In the genomic region with DNA sequence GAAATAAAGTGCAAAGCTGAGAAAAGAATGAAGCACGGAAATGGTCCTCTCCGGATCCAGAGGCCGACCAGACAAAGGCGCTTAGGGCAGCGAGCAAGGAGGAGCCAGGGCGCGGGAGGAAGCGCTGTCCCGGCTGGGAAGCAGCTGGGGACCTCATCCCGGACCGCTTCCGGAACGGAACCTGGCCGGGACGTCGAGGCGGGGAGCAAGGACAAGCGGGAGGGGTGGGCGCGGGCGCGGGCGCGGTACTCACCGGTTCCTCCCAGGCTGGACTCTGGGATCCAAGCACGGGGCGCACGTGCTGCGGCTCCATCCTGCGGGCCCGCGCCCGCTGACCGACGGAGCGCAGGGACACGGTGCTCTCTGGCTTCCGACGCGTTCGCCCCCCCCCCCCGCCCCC, we compare ENCODE assay signal across 10 mouse cellular contexts. TPM values are rescaled to one million over a fixed set of nuclear protein-coding genes. Genes with fewer than 3 reads are reported as not detected.
DNase-seq lines count a peak whose midpoint lies in the region; ATAC-seq and TF ChIP-seq lines count a peak whose summit lies in the region.
"Not testable (repeated sequence)": the region's sequence is repeated elsewhere in the genome, so short reads cannot be mapped to it uniquely, and the experiment has no call there.
"Had no signal": no experiment of that assay in that cellular context is flagged by ENCODE, and none has a peak within 500 bp of the region (broad histone marks: within the 10 kb centered on the region; RNA-seq: fewer than 3 reads in every experiment).

No protein-coding gene starts in this region.

- not testable (repeated sequence) for H3K27ac ChIP-seq in embryonic facial prominence, embryonic 12.5 days; hindbrain, embryonic 10.5 days; layer of hippocampus, adult 2 months; limb, embryonic 15.5 days; neural tube, embryonic 15.5 days (replicated peaks)

- H3K4me1 ChIP-seq in embryonic facial prominence, embryonic 12.5 days; hindbrain, embryonic 10.5 days (replicated peaks); limb, embryonic 15.5 days; neural tube, embryonic 15.5 days: not testable (repeated sequence)

- not testable (repeated sequence) for H3K36me3 ChIP-seq in embryonic facial prominence, embryonic 12.5 days; hindbrain, embryonic 10.5 days; limb, embryonic 15.5 days; neural tube, embryonic 15.5 days

- not testable (repeated sequence) for H3K27me3 ChIP-seq in embryonic facial prominence, embryonic 12.5 days; hindbrain, embryonic 10.5 days (ENCODE audit: insufficient read depth, poor library complexity, severe bottlenecking); limb, embryonic 15.5 days; neural tube, embryonic 15.5 days (replicated peaks)

- peak overlapping the region; percentile 47 for H3K4me2 ChIP-seq in embryonic facial prominence, embryonic 12.5 days (replicated peaks)
- peak overlapping the region; percentile 19; the same call in 1 of the 2 replicates for H3K4me2 ChIP-seq in limb, embryonic 15.5 days
- peak overlapping the region; percentile 55 for H3K4me2 ChIP-seq in neural tube, embryonic 15.5 days

- TF ChIP-seq CTCF in layer of hippocampus, adult 2 months (conservative IDR thresholded peaks at IDR 0.05): not testable (repeated sequence)

- ATAC-seq in embryonic facial prominence, embryonic 12.5 days (ENCODE audit: insufficient number of reproducible peaks, insufficient read depth, low FRiP score, low TSS enrichment); limb, embryonic 15.5 days (ENCODE audit: insufficient number of reproducible peaks, low FRiP score, low TSS enrichment, low read depth); neural tube, embryonic 15.5 days (ENCODE audit: low FRiP score): not testable (repeated sequence)

- 16% methylated on average over 20 of the region's 42 CpGs for WGBS in embryonic facial prominence, embryonic 12.5 days
- 14% methylated on average over 24 of the region's 42 CpGs for WGBS in hindbrain, embryonic 10.5 days
- 9% methylated on average over 25 of the region's 42 CpGs for WGBS in limb, embryonic 15.5 days
- 16% methylated on average over 7 of the region's 42 CpGs for WGBS in neural tube, embryonic 15.5 days

- peak overlapping the region; percentile 28; the same call in 1 of the 2 replicates for H3K4me3 ChIP-seq in embryonic facial prominence, embryonic 12.5 days
- H3K4me3 ChIP-seq in hindbrain, embryonic 10.5 days: peak overlapping the region; percentile 41
- peak overlapping the region; percentile 32; the same call in 1 of the 2 replicates for H3K4me3 ChIP-seq in layer of hippocampus, adult 2 months
- peak overlapping the region; percentile 24; the same call in 1 of the 2 replicates for H3K4me3 ChIP-seq in limb, embryonic 15.5 days
- H3K4me3 ChIP-seq in neural tube, embryonic 15.5 days (replicated peaks): peak overlapping the region; percentile 38

- H3K9me3 ChIP-seq in embryonic facial prominence, embryonic 12.5 days; hindbrain, embryonic 10.5 days; limb, embryonic 15.5 days; neural tube, embryonic 15.5 days (replicated peaks): not testable (repeated sequence)

- H3K9ac ChIP-seq in embryonic facial prominence, embryonic 12.5 days; limb, embryonic 15.5 days; neural tube, embryonic 15.5 days (replicated peaks): not testable (repeated sequence)

- DNase-seq in gastrocnemius, postnatal 4 days (ENCODE audit: low spot score in 2 of 2): peak; percentile 7 to 12
- DNase-seq in hindbrain, embryonic 10.5 days (ENCODE audit: low spot score): not testable (repeated sequence)
- peak in 1 of 2 experiments; percentile 10 for DNase-seq in layer of hippocampus, adult 2 months (ENCODE audit: low spot score in 2 of 2)
- peak; percentile 13 for DNase-seq in thymus, postnatal 14 days

RNA-seq across cellular contexts. Expression of a gene that starts 14.5 kb away (rescaled TPM):
- 1.6 and 1.9 TPM in 2 replicates for polyA plus RNA-seq in embryonic facial prominence, embryonic 12.5 days (2016; fragmentation: Nextera tagmentation; extraction: Ambion mirVana)
- under 1 TPM in 1 of 2 experiments, not detected in 1; 0.32 TPM for total RNA-seq in gastrocnemius, postnatal 4 days (2021)
- 0.68 and 0.83 TPM in 2 replicates for polyA plus RNA-seq in hindbrain, embryonic 10.5 days (2016; fragmentation: Nextera tagmentation; extraction: Ambion mirVana)
- total RNA-seq in layer of hippocampus, adult 2 months (2021): under 1 TPM in 1 of 2 experiments, not detected in 1; 0.98 TPM
- 0.65 and 0.96 TPM in 2 replicates for polyA plus RNA-seq in limb, embryonic 15.5 days (2015; fragmentation: Nextera tagmentation; extraction: Ambion mirVana)
- 6.1 and 6.6 TPM in 2 replicates for polyA plus RNA-seq in neural tube, embryonic 15.5 days (2015; fragmentation: Nextera tagmentation; extraction: Ambion mirVana)

RNA-seq across cellular contexts. Expression of a gene that starts 17.6 kb away (rescaled TPM):
- not detected in 2 replicates for polyA plus RNA-seq in embryonic facial prominence, embryonic 12.5 days (2016; fragmentation: Nextera tagmentation; extraction: Ambion mirVana)
- total RNA-seq in gastrocnemius, postnatal 4 days (2021): not detected
- polyA plus RNA-seq in hindbrain, embryonic 10.5 days (2016; fragmentation: Nextera tagmentation; extraction: Ambion mirVana): not detected in 2 replicates
- total RNA-seq in layer of hippocampus, adult 2 months (2021): under 1 TPM in 1 of 2 experiments, not detected in 1; 0.46 TPM
- not detected in 2 replicates for polyA plus RNA-seq in limb, embryonic 15.5 days (2015; fragmentation: Nextera tagmentation; extraction: Ambion mirVana)
- polyA plus RNA-seq in neural tube, embryonic 15.5 days (2015; fragmentation: Nextera tagmentation; extraction: Ambion mirVana): not detected in 2 replicates
- total RNA-seq: layer of hippocampus, postnatal 36 days had no signal
- polyA plus RNA-seq: embryonic facial prominence, embryonic 11.5 days; stomach, embryonic 15.5 days had no signal

RNA-seq across cellular contexts. Expression of a gene that starts 36.6 kb away (rescaled TPM):
- polyA plus RNA-seq in embryonic facial prominence, embryonic 12.5 days (2016; fragmentation: Nextera tagmentation; extraction: Ambion mirVana): not detected in 2 replicates
- total RNA-seq in gastrocnemius, postnatal 4 days (2021): not detected
- polyA plus RNA-seq in hindbrain, embryonic 10.5 days (2016; fragmentation: Nextera tagmentation; extraction: Ambion mirVana): not detected in 2 replicates
- total RNA-seq in layer of hippocampus, adult 2 months (2021): not detected
- polyA plus RNA-seq in limb, embryonic 15.5 days (2015; fragmentation: Nextera tagmentation; extraction: Ambion mirVana): not detected in 2 replicates
- polyA plus RNA-seq in neural tube, embryonic 15.5 days (2015; fragmentation: Nextera tagmentation; extraction: Ambion mirVana): 0.14 TPM in 1 of 2 replicates, not detected in the other
- total RNA-seq: layer of hippocampus, postnatal 36 days had no signal
- polyA plus RNA-seq: stomach, embryonic 15.5 days had no signal
